Mouse (Mus musculus) A20 (cell line): ENCODE data around the gene Brdt.
"Not testable (repeated sequence)": the region's sequence is repeated elsewhere in the genome, so short reads cannot be mapped to it uniquely, and the experiment has no call there.

Experiments
- DNase-seq: peaks from one replicate; pipeline ENCODE4 v3.0.0-alpha.2; 2011; ENCODE audit warnings: low read depth, low spot score

Gene Brdt

DNA sequence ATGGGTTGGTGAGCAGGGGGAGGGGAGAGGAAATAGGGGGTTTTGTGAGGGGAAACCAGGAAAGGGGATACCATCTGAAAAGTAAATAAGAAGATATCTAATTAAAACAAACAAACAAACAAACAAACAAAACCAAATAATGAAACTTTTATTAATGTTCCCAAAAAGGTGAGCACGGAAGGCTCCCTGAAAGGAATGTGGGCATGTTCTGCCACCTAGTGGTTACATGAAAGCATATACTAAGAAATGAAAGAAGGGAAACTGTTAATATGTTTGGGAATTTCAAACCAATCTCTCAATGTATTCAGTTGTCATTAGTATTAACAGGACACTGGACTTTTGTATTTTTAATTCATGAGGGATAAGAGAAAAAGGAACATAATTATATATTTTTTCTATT is 10.3 kb upstream of the Brdt start:
- peak; percentile 29 for DNase-seq

DNA sequence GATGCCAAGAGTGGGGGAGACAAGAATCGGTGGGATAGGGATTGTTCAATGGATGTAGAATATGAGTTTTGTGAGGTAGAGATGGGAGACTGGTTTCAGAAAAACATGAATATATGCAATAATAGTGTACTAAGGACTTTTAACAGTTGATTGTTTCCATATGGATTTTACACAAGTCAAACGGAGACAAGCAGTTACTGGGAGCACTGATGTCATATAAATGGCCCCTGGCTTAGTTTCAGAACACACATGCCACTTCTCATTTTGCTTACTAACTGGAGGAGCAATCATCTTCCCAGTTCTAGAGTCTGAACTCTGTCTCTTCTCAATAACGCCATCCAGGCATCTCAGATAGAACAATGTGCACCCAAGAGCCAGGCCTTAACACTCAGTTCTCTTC is 9.4 kb downstream of the Brdt start:
- no peak for DNase-seq

DNA sequence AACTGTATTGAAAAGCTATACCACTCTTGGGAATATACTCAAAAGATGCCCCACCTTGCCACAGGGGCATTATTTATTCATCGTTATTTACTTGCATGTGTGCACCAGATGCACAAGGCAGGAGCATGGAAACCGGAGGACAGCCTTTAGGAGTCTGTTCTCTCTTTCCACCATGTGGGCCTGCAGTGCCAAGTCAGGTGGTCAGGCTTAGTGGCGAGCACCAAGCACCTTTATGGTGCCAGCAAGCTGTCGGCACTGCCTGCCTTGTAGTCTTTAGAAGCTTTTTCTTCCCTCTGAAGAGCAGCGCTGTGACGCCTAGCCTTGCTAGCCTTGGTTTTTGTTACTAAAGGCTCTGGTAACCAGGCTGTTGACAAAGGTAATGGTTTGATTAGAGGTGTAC is 11.9 kb downstream of the Brdt start:
- no peak for DNase-seq

DNA sequence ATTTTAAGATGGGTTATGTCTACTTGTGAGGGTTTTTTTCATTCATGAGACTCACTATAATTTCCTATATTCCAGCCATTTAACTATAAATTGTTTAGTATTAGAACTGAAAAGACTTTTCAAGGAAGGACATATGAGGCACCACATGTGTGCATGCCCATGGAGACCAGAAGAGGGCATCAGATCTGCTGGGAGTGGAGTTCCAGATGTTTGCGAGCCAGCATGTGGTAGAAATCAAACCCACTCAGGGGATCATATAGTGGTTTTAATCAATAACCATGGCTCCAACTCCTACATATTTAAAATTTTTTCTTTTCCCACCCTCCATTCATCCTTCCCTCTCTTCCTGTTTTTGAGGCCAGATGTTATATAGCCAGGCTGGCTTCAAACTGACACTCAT is 15.3 kb downstream of the Brdt start:
- peak; percentile 10 for DNase-seq

DNA sequence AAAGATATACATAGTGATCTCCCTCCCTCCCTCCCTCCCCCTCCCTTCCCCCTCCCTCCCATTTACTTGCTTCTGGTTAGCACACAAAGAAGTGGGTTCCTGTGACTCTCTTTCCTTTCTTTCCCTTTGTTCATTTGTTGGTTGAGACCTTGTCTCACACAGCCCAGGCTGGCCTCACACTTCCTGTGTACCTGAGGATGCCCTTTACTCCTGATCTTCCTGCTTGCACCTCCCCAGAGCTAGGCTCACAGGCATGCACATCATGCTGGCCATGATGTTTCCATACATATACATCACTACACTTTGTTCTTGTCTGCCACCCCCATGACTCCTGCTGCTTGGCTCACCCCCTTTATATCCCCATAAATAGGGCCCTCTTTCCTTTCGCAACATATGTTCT is 21.6 kb downstream of the Brdt start:
- no peak for DNase-seq

DNA sequence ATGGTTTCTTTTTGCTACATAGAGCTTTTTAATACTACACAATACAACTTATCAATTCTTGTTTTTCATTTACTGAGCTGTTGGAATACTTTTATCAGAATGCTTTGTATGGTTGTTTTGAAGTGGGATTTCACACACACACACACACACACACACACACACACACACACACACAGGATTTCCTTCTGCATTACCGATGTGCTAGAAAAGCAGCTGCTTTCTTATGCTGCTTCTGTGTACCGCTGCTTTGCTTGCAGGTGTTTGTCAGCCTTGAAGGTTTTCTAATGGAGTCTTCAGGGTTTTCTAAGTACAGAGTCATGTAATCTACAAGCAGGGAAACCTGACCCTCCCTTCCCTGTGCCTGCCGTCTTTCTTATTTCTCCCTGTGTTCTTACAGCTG is 23.0 kb downstream of the Brdt start:
- peak; percentile 24 for DNase-seq

DNA sequence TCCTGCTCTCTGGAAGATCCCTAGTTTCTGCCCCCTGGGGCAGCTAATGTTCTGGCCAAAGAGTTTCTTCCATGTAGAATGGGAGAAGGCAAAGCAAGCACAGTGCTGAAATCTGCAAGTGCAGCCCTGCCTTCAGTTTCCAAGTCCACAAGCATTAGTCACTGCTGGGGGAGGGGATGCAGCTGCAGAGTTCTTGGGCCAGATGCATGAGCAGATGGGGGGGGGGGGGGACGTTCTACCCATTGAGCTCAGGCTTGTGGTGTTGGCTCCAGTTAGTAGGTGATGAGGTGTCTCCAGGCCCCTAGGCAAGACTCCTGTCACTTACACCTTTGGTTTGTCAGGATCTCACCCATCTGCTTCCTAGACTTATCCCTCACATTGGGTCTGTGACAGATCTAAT is 24.8 kb downstream of the Brdt start:
- DNase-seq, result peak; percentile 60

DNA sequence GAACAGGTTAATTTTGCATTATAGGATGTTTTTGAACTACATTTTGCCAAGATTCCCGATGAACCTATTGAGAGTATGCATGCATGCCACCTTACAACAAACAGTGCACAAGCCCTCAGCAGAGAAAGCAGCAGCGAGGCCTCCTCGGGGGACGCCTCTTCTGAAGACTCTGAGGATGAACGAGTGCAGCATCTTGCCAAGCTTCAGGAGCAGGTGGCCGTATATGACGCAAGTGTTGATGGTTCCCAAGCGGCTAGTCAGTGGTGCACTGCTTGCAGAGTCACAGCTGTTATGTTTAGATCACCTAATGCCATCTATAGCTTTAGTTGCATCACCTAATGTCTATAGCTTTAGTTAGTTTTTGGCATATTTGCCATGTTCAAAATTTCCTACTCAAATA is 26.8 kb downstream of the Brdt start:
- no peak for DNase-seq

DNA sequence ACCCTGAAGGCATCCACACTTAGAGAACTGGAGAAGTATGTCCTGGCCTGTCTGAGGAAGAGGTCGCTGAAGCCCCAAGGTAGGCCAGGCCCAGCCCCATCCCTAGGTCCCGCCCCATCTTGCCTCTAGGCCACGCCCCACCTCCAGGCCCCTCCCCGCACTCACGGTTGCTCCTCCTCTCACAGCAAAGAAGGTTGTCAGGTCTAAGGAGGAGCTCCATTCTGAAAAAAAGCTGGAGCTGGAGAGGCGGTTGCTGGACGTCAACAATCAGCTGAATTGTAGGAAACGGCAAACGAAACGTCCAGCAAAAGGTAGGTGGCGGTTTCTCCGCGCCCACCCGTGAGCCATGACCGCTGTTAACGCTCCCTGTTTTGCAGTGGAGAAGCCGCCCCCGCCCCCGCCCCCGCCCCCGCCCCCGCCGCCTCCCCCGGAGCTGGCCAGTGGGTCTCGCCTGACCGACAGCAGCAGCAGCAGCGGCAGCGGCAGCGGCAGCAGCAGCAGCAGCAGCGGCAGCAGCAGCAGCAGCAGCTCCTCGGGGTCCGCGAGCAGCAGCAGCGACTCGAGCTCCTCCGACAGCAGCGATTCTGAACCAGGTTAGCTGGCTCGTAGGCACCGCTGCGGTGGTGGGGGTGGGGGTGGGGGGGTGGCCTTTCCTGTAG is 28.6 kb downstream of the Brdt start:
- peak; percentile 94 for DNase-seq

DNA sequence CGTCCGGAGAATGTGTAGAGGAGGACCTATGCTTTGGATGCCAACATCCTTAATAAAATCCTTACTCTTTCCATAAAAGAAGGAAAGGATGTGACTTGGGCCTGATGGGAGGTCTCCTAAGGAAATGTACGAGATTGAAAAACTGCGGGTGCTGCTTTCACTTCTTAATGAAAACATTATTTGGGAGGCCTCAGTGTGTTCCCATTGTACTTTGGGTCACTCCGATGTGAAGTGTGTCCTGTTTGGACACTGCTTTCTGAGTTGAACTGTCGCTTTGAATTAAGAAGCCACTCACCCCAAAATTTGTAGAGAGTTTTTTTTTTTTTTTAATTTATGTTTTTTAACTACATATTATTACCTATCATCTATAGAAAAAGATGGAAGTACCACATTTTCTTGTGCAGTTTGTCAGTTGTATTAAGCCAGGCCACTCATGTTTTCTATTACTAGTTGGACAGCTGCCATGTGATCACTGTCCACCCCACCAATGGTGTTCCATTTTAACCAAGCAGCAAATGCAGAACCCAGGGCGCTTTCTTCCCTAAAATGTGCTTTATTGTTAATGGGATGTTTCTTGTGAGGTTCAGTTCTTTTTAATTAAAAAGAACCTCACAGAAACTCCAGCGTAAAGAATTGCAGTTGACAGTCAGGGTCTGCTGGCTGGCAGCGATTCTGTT is 29.2 kb downstream of the Brdt start:
- DNase-seq, result no peak

DNA sequence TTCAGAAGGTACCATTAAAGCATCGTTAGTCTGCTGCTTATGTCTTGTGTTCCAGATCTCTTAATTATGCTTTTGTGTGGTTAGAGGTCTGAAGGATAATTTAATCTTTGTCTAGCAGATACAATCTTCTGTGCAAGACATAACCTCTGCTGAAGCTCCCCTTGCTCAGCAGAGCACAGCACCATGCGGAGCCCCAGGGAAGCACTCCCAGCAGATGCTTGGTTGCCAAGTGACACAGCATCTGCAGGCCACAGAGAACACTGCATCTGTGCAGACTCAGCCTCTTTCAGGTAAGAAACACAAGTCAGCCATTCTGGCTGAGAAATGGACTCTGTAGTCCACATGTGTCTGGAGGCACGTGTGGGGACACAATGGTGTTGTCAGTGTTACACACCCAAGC is 39.1 kb downstream of the Brdt start:
- DNase-seq, result no peak

DNA sequence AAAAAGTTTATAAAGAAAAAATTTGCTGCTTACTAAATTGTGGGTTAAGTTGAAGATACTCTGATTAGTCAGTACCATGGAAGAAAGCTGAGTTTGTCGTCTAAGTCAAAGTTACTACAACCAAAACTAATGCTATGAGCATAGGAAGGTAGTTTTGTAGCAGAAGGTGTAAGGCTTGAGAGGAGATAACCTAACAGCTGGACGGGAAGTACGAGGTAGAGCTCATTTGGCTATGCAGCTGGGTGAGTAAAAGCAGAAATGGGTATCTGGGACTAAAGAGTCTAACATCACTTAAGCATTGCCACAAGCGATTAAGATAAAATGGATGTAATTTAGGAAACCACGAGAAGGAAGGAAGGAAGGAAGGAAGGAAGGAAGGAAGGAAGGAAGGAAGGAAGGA is 40.4 kb downstream of the Brdt start:
- DNase-seq, result peak; percentile 81

DNA sequence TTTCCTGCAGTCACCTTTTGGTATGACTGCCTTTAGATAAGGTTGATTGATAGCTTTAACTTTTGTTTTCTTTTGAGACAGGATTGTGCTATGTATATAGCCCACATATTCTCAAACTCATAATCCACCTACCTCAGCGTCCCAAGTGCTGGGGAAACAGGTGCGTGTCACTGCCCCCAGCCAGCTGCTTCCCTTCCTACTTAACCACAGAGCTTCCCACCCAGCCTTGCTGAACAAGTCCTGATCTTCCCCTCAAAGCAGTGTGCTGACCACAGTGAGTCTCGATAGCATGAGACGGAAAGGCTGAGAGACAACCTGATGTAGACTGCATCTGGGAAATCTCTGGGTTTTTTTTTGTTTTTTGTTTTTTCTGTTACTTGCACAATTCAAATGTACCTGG is 42.3 kb downstream of the Brdt start:
- peak; percentile 26 for DNase-seq

DNA sequence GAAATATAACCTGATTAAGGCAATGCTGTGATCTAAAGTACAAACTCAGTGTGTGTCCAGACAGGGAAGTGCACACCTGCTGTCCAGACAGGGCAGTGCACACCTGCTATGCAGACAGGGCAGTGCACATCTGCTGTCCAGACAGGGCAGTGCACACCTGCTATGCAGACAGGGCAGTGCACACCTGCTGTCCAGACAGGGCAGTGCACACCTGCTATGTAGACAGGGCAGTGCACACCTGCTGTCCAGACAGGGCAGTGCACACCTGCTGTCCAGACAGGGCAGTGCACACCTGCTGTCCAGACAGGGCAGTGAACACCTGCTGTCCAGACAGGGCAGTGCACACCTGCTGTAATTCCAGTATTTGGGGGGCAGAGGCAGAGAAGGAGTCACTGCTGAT is 55.5 kb downstream of the Brdt start:
- not testable (repeated sequence) for DNase-seq

DNA sequence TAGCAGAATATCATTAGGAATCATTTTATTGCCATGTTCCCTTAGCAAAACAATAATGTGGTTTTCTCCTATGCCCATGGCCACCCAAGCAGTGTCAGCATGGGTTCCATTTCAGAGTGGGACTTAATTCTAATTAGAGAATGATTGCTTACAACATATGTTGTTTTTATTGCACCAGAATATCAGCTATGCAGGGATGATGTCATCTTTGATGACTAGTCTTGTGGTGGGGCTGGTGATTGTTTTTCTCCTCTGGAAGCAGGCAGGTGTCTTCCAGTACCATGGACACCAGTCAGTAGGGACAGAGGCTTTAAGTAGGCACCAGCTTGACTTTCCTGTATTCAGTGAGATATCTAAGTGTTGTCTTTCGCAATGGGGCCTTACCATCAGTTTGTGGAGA is 56.8 kb downstream of the Brdt start:
- DNase-seq, result no peak

DNA sequence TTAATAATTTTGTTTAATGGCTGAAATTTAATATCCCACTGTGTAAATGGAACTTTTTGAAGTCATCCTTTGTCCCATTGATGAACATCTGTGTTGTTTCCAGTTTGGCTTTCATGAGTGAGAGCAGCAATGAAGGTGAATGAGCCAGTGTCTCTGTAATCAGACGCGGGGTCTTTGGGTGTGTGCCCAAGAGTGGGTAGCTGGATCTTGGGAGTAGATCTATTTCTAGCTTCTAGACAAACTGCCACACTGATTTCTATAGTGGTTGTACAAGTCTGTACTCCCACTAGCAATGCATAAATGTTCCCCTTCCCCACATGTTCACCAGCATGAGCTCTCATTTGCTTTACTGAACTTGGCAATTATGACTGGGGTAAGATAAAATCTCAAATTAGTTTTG is 58.4 kb downstream of the Brdt start:
- DNase-seq, result no peak

DNA sequence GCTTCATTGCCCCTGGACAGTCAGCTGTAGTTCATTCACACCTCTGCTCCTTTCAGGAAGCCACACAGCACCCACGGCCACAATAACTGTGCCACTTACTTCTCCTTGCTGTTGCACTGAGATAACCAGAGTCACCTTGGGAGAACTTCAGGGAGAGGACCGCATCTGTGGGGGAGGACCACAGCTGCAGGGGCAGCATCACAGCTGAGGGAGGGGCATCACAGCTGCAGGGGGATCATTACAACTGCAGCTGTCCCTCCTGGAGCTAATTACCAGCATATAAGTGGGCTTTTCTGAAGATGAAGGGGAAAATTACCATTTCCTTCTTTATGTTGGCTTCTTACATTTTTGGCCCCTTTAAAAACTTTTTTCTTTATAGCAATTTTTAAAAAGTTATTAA is 63.5 kb downstream of the Brdt start:
- no peak for DNase-seq

DNA sequence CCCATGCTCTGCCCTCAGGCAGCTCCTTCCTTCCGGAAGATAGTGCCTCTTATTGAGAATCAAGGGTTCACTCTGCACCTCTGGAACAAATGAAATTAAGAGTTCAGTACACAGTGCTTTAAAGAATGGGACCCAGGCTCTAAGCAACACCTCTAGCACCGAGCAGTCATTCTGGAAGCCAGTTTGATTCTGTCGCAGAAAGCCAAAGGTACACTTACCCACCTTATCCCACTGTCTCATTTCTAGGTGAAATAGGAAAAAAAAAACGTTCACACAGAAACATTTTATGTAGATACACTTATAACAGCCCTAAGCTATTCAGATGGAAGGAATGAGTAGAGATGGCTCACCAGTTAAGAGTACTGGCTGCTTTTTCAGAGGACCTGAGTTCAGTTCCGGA is 71.5 kb downstream of the Brdt start, which contains the start of gene Ephx4:
Gene Ephx4, plus strand, starts transcription at position 301 of the 400 bp plus-strand sequence.
- DNase-seq, result no peak

DNA sequence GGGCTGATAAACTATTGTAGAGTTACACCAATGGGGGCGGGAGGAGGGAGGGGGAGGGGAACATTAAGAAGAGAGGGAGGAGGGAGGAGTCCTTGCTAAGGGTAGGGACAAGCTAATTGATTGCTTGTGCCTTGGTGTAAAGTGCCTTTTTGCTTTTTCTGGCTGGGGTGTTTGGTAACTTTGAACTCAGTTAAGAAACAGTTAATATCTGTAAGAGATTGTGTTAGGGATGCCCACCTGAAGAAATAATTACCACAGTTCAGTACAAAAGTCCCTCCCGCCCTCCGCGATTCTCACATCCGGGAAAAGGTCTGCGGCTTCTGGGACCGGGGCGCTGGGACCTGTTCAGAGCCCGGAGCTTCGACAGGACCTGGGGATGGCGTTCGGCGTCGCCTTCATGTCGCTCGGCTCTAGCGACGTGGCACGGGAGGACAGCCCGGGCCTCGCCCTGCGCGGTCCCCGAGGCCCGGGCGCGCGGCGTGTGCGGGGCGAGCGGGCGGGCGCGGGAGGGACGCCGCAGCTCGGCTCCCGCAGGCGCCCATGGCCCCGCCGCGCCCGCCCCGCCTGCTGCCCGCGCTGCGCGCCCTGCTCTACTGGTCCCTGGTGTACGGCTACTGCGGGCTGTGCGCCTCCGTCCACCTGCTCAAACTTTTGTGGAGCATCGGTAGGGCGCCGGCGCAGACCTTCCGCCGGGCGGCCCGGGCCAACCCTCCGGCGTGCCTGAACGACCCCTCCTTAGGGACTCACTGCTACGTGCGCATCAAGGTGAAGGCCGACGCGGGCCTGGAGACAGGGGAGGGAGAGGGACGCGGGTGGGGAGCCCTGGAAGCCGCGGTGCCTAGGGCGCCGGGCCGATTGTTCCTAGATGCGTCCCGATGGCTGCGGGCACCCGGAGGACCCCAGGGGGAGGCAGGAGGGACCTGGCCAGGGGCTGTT is 72.3 kb downstream of the Brdt start:
- DNase-seq, result no peak

DNA sequence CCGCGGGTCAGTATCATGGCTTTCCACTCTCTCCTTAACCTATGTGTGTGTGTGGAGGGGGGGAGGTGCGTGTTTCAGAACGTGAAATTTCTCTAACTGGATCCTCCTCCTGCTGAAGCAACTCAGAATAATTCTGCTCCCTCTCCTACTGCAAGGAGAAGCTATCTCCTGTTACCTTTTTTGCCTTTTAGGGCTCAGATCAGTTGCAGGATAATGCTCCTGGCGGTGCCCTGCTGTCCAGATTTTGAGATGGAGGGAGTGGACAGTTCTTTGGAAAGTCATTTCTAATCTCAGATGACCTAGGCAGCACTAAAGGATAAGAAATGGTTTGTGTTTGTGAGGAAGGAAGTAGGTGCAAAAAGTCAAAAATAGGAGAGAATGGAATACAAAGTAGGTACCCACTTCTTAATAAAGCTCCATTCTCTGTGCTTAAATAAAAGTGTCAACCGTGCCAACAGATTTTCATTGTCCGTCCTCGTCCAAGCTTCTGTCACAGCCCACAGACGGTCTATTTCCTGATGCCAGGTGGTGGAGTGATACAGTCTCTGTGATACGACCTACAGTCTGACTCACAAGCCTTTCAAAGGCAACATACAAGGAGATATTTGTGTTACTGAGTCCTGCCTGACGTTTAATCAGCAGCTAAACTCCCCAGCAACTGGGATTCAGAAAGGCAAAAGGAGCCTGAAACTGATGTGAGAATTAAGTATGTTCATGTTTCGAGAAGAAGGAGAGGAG is 73.2 kb downstream of the Brdt start:
- no peak for DNase-seq

DNA sequence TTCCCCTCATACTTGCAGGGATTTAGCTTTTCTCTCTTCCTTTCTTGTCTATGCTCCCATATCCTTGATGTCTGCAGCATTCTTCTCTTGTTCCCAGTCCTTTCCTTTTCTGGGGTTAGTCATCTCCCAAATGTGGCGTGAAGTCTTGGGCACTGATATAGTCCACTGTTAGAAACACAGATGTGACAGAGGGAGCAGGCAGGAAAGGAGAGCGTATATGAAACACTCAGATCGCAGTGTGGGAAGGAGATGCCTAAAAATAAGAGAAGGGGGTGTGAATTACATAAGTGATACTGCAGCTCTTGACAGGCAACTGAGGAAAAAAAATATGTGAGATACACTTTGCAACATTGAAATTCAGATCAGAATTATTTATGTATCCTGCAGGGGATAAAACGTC is 74.4 kb downstream of the Brdt start:
- no peak for DNase-seq

DNA sequence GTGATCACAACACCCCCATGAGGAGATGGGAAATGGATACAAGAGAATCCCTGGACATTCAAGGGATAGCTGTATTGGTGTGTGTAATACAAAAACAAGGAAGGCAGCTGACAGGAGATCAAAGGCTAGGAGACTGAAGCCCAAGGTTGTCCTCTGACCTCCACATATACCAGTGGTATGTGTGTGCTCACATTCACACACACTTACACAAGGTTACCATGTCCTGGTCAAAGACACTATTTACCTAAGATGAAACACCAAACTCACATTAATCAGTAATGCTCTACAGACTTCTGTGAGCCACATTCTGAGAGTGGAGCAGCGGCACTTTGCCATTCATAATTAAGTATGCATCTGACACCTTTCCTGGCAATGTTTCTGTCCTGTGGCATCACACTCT is 79.3 kb downstream of the Brdt start:
- DNase-seq, result no peak
